ENCODE assay signal across 7 mouse cellular contexts in genomic region chr7:105787285-105788140, GRCm38 (mm10). TPM values are rescaled to one million over a fixed set of nuclear protein-coding genes. Genes with fewer than 3 reads are reported as not detected.
DNase-seq lines count a peak whose midpoint lies in the region; TF ChIP-seq lines count a peak whose summit lies in the region.

Dchs1 (minus strand) TSS chr7:105787654.

- TF ChIP-seq POLR2A in lung, adult 2 months (IDR thresholded peaks at IDR 0.05; ENCODE audit: borderline replicate concordance, extremely low read depth, low read depth, low read length): 0 out of 2 replicates have a peak, but pooled peaks have one; percentile 10

- TF ChIP-seq CTCF in lung, adult 2 months (IDR thresholded peaks at IDR 0.05; ENCODE audit: insufficient read depth, low read length): no peak

- peak; percentile 23 for DNase-seq in lung, adult 2 months
- DNase-seq in lung, postnatal 14 days: no peak
- peak; percentile 59 for DNase-seq in embryo, embryonic 10.5 days (ENCODE audit: low spot score)
- peak in 1 of 2 experiments; percentile 58 for DNase-seq in gastrocnemius, postnatal 4 days (ENCODE audit: low spot score in 2 of 2)
- peak; percentile 70 for DNase-seq in kidney, postnatal 10 days
- DNase-seq in mesoderm, embryonic 11.5 days (ENCODE audit: low read depth, low spot score): peak; percentile 62
- no peak for DNase-seq in c-Kit-positive CD71-positive TER-119-positive erythroid progenitor cells, embryonic 14.5 days (ENCODE audit: low spot score)

- WGBS in lung, adult 2 months: under 1% methylated on average over 76 of the region's 97 CpGs

- peaks cover 11% of the 10 kb centered on the region for H3K4me1 ChIP-seq in lung, adult 2 months (ENCODE audit: control insufficient read depth, insufficient read depth, low read length)

- H3K4me3 ChIP-seq in lung, adult 2 months (replicated peaks; ENCODE audit: extremely low read depth, low read depth, low read length): peak within 1 kb of the TSS; percentile 78

RNA-seq across cellular contexts. Expression of gene Dchs1, which starts in this region (rescaled TPM):
- 13.9 and 14.8 TPM in 2 replicates for polyA plus RNA-seq in lung, adult 2 months (2012; rRNA removed)
- 10 to 100 TPM; 40.9 to 42.5 TPM for total RNA-seq in gastrocnemius, postnatal 4 days (2021)

Comparison
In these comparisons a context has a peak if more than half of its experiments do, and no peak if none do; other contexts are left out.
1. DNase-seq: peak in lung, adult 2 months (single experiment), embryo, embryonic 10.5 days (single experiment), kidney, postnatal 10 days (single experiment) and mesoderm, embryonic 11.5 days (single experiment); none in lung, postnatal 14 days (single experiment) and c-Kit-positive CD71-positive TER-119-positive erythroid progenitor cells, embryonic 14.5 days (single experiment).